Mouse (Mus musculus) myocyte (in vitro differentiated cells): Measurements from ENCODE around the gene Lmo2.

Source experiments
- E2F4 ChIP-seq: IDR thresholded peaks from one replicate; pipeline ENCODE4 v1.6.1; 2011; ENCODE audit warnings: mild to moderate bottlenecking, control low read depth, moderate library complexity; ENCODE audit not compliant: insufficient read depth
- MAX ChIP-seq: IDR thresholded peaks from one replicate; pipeline ENCODE4 v1.6.1; 2011; ENCODE audit warnings: low read depth, mild to moderate bottlenecking, control low read depth
- POLR2A ChIP-seq: IDR thresholded peaks from one replicate; pipeline ENCODE4 v1.6.1; 2011; ENCODE audit warnings: low read depth, mild to moderate bottlenecking, control low read depth, moderate library complexity; ENCODE audit not compliant: insufficient read length
- POLR2AphosphoS2 ChIP-seq: IDR thresholded peaks from one replicate; pipeline ENCODE4 v1.6.1; 2011; ENCODE audit warnings: low read depth, control low read depth; ENCODE audit not compliant: insufficient read length
- TCF12 ChIP-seq: IDR thresholded peaks from one replicate; pipeline ENCODE4 v1.6.1; 2011; ENCODE audit warnings: mild to moderate bottlenecking, control low read depth; ENCODE audit not compliant: poor library complexity, insufficient read depth, severe bottlenecking
- USF1 ChIP-seq: IDR thresholded peaks from one replicate; pipeline ENCODE4 v1.6.1; 2011; ENCODE audit warnings: low read depth, mild to moderate bottlenecking, control low read depth, moderate library complexity

GRCm38 (mm10) chr2:104007793-104008519 is 50.2 kb downstream of the Lmo2 start:
- no peak for TF ChIP-seq E2F4
- TF ChIP-seq USF1 = no peak
- no peak for TF ChIP-seq POLR2A
- no peak for TF ChIP-seq MAX
- TF ChIP-seq TCF12 = no peak
- TF ChIP-seq POLR2AphosphoS2 = no peak
